Mouse (Mus musculus): ENCODE data around the gene Cebpa. TPM values are rescaled to one million over a fixed set of nuclear protein-coding genes. Genes with fewer than 3 reads are reported as not detected.
A peak's percentile ranks its signal among the peaks of the same experiment; 100 is the strongest.

Gene Cebpa
- polyA plus RNA-seq, 1 experiment: 14.2 TPM

DNA sequence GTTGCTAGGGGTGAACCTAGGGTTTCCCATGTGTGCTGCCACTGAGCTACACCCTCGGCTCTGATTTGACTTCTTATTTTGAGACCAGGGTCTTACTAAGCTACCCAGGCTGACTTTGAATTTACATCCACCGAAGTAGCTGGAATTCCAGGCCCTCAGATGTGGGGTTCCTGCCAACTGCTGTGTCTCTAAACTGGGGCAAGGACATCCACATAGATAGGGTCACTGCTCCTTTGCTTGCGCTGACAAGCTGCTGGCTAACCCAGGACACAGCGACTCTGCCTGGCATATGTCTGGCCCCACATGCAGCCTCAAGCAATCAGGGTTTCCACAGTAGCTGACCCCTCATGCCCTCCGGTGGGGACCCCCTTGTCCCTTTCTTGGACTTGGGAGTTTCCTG is 5.4 kb upstream of the Cebpa start:
- Histone ChIP-seq H3K4me3 (replicated peaks; ENCODE audit: control insufficient read depth, low read depth, low read length) (no peak overlapping the region), H3K4me1 (ENCODE audit: control insufficient read depth, insufficient read depth, low read length) (no peaks in the 10 kb centered on the region), H3K27ac (ENCODE audit: control insufficient read depth, insufficient read depth, low read depth, low read length, poor library complexity) (no peak overlapping the region)
- WGBS: 83% methylated on average over 5 of the region's 5 CpGs
- TF ChIP-seq POLR2A (IDR thresholded peaks at IDR 0.05; ENCODE audit: borderline replicate concordance, control insufficient read depth, low read depth, low read length): no peak
- no peak for TF ChIP-seq CTCF (IDR thresholded peaks at IDR 0.05; ENCODE audit: control insufficient read depth, insufficient read depth, low read length)

GRCm38 (mm10) chr7:35116524-35116923 is 2.6 kb upstream of the Cebpa start:
- H3K4me1 ChIP-seq (ENCODE audit: control insufficient read depth, insufficient read depth, low read length): no peaks in the 10 kb centered on the region
- no peak overlapping the region for H3K4me3 ChIP-seq (replicated peaks; ENCODE audit: control insufficient read depth, low read depth, low read length)
- TF ChIP-seq CTCF (IDR thresholded peaks at IDR 0.05; ENCODE audit: control insufficient read depth, insufficient read depth, low read length): no peak
- no peak for TF ChIP-seq POLR2A (IDR thresholded peaks at IDR 0.05; ENCODE audit: borderline replicate concordance, control insufficient read depth, low read depth, low read length)
- H3K27ac ChIP-seq (ENCODE audit: control insufficient read depth, insufficient read depth, low read depth, low read length, poor library complexity): no peak overlapping the region
- WGBS: 73% methylated on average over 3 of the region's 3 CpGs

DNA sequence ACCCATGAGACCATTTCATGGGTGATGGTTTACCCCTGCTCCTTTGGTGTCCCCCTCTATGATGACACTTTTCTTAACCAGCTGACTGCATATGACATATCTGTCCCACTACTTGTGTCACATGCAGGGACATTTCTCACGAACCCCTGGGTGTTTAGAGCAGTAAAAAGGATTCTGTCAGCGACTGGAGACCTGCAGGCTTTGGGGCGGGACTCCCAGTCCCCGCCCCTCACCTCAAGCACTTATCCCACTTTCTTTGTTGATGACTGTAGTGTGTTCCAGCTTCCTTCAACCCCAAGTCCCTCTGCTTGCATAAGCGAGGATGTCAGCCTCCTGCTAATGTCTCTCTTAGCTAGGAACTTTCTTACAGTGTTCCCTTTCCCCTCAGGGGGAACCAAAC is 2.0 kb upstream of the Cebpa start:
- no peaks in the 10 kb centered on the region for H3K4me1 ChIP-seq (ENCODE audit: control insufficient read depth, insufficient read depth, low read length)
- TF ChIP-seq POLR2A (IDR thresholded peaks at IDR 0.05; ENCODE audit: borderline replicate concordance, control insufficient read depth, low read depth, low read length) (no peak), CTCF (IDR thresholded peaks at IDR 0.05; ENCODE audit: control insufficient read depth, insufficient read depth, low read length) (no peak)
- WGBS: 69% methylated on average over 5 of the region's 5 CpGs
- H3K4me3 ChIP-seq (replicated peaks; ENCODE audit: control insufficient read depth, low read depth, low read length): no peak overlapping the region
- H3K27ac ChIP-seq (ENCODE audit: control insufficient read depth, insufficient read depth, low read depth, low read length, poor library complexity): no peak overlapping the region

DNA sequence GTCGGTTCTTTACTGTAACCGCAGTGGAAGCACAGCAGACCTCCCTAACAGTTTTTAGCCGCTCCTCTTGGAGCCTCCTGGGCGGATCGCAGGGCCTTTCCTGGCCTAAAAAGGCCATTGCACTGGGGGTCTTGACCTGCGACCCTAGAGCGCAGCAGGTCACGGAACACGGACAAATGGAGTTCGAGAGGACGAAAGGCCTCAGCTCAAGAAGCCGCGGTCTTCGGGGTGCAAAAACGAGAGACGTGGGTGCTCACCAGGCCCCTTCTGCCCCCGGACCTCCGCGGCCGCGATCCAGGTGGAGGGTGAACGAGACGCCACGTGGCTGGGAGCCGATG is 1.4 kb upstream of the Cebpa start:
- H3K27ac ChIP-seq (ENCODE audit: control insufficient read depth, insufficient read depth, low read depth, low read length, poor library complexity): no peak overlapping the region
- peak overlapping the region; percentile 93 for H3K4me3 ChIP-seq (replicated peaks; ENCODE audit: control insufficient read depth, low read depth, low read length)
- no peaks in the 10 kb centered on the region; the same call in none of the 2 replicates for H3K4me1 ChIP-seq (ENCODE audit: control insufficient read depth, insufficient read depth, low read length)
- TF ChIP-seq CTCF (IDR thresholded peaks at IDR 0.05; ENCODE audit: control insufficient read depth, insufficient read depth, low read length): no peak
- no peak for TF ChIP-seq POLR2A (IDR thresholded peaks at IDR 0.05; ENCODE audit: borderline replicate concordance, control insufficient read depth, low read depth, low read length)
- WGBS: 2% methylated on average over 25 of the region's 25 CpGs

DNA sequence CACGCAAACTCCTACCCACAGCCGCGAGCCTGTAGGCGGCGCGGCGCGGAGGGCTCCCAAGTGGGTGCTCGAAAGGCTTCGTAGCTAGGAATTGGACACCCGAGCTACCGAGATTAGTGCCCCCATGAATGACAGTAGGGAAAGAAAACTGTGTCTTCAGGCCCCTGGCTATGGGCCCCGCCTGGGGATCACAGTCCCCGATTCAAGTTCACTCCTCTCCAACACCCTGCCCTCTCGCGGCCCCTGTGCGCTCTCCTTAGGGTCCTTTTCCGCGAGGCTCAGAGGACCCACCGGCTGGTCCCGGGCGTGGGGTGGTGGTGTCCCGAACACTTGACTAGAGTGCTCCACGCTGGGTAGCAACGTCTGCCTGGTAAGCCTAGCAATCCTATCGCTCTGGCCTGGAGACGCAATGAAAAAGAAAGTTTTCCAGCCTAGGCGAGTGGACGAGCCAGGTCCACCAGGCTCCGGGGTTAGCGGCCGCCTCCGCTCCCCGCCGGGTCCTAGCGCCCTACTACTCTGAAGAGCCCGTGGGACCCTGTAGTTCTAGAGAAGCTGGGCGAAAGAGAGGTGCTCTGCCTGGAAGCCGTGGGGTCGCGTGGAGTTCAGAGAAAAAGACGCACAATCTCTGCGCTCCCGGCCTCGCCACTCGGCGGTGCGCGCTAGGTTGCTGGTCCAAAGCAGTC is 853 bp upstream of the Cebpa start:
- no peaks in the 10 kb centered on the region; the same call in none of the 2 replicates for H3K4me1 ChIP-seq (ENCODE audit: control insufficient read depth, insufficient read depth, low read length)
- TF ChIP-seq CTCF (IDR thresholded peaks at IDR 0.05; ENCODE audit: control insufficient read depth, insufficient read depth, low read length): peak; percentile 14; the same call in 1 of the 2 replicates
- 0 out of 2 replicates have a peak, but pooled peaks have one; percentile 22 for TF ChIP-seq POLR2A (IDR thresholded peaks at IDR 0.05; ENCODE audit: borderline replicate concordance, control insufficient read depth, low read depth, low read length)
- WGBS: under 1% methylated on average over 49 of the region's 49 CpGs
- H3K27ac ChIP-seq (ENCODE audit: control insufficient read depth, insufficient read depth, low read depth, low read length, poor library complexity): peak overlapping the region; percentile 69
- peak overlapping the region; percentile 93 for H3K4me3 ChIP-seq (replicated peaks; ENCODE audit: control insufficient read depth, low read depth, low read length)

GRCm38 (mm10) chr7:35119506-35120145 is 533 bp downstream of the Cebpa start:
- Histone ChIP-seq H3K4me3 (replicated peaks; ENCODE audit: control insufficient read depth, low read depth, low read length) (peak overlapping the region; percentile 86), H3K27ac (ENCODE audit: control insufficient read depth, insufficient read depth, low read depth, low read length, poor library complexity) (peak overlapping the region; percentile 77), H3K4me1 (ENCODE audit: control insufficient read depth, insufficient read depth, low read length) (no peaks in the 10 kb centered on the region; the same call in none of the 2 replicates)
- TF ChIP-seq POLR2A (IDR thresholded peaks at IDR 0.05; ENCODE audit: borderline replicate concordance, control insufficient read depth, low read depth, low read length): no peak
- WGBS: under 1% methylated on average over 83 of the region's 83 CpGs

- H3K27ac ChIP-seq (ENCODE audit: control insufficient read depth, insufficient read depth, low read depth, low read length, poor library complexity): peak overlapping the region; percentile 77
- no peaks in the 10 kb centered on the region; the same call in none of the 2 replicates for H3K4me1 ChIP-seq (ENCODE audit: control insufficient read depth, insufficient read depth, low read length)
- TF ChIP-seq CTCF (IDR thresholded peaks at IDR 0.05; ENCODE audit: control insufficient read depth, insufficient read depth, low read length) (no peak), POLR2A (IDR thresholded peaks at IDR 0.05; ENCODE audit: borderline replicate concordance, control insufficient read depth, low read depth, low read length) (no peak)
- H3K4me3 ChIP-seq (replicated peaks; ENCODE audit: control insufficient read depth, low read depth, low read length): peak overlapping the region; percentile 86
- under 1% methylated on average over 53 of the region's 53 CpGs for WGBS
These were observed 1.1 kb downstream of the Cebpa start for GRCm38 (mm10) chr7:35120146-35120691.

GRCm38 (mm10) chr7:35121150-35121549 is 2.1 kb downstream of the Cebpa start:
- WGBS: 27% methylated on average over 8 of the region's 8 CpGs
- peaks cover 5% of the 10 kb centered on the region for H3K4me1 ChIP-seq (ENCODE audit: control insufficient read depth, insufficient read depth, low read length)

More at GRCm38 (mm10) chr7:35121150-35121549, 2.1 kb downstream of the Cebpa start:
- Histone ChIP-seq H3K27ac (ENCODE audit: control insufficient read depth, insufficient read depth, low read depth, low read length, poor library complexity) (peak overlapping the region; percentile 18; the same call in 1 of the 2 replicates), H3K4me3 (replicated peaks; ENCODE audit: control insufficient read depth, low read depth, low read length) (peak overlapping the region; percentile 86)
- TF ChIP-seq POLR2A (IDR thresholded peaks at IDR 0.05; ENCODE audit: borderline replicate concordance, control insufficient read depth, low read depth, low read length): no peak
- TF ChIP-seq CTCF (IDR thresholded peaks at IDR 0.05; ENCODE audit: control insufficient read depth, insufficient read depth, low read length): no peak

Measured in bone marrow, adult 2 months (tissue).